Mouse (Mus musculus) limb, embryonic 15.5 days (tissue): ENCODE results near the gene Abi3. TPM values are rescaled to one million over a fixed set of nuclear protein-coding genes. Genes with fewer than 3 reads are reported as not detected.

Experiments
- polyA plus RNA-seq: library from polyadenylated mRNA; unstranded; fragments of >200 nt; fragmentation: Nextera tagmentation; extraction: Ambion mirVana; gene quantifications from 2 replicates; pipeline ENCODE4 v1.2.1, GENCODE M21; 2015

The Abi3 gene
- polyA plus RNA-seq, 1 experiment from 2014 or later, result 7.2 TPM

Other genes with a start within 250 kb of the Abi3 start
- gene Phb, start 175.5 kb downstream of the Abi3 start, polyA plus RNA-seq, result 195 and 220 TPM in 2 replicates
- gene Zfp652, start 129.8 kb downstream of the Abi3 start, polyA plus RNA-seq, result 23.4 and 26.6 TPM in 2 replicates
- 0.99 and 1.2 TPM in 2 replicates for gene B130006D01Rik, start 118.9 kb downstream of the Abi3 start, polyA plus RNA-seq
- gene Phospho1, start 18.0 kb downstream of the Abi3 start, polyA plus RNA-seq, result 2.8 and 3.9 TPM in 2 replicates
- gene Gngt2, start 5.3 kb downstream of the Abi3 start, polyA plus RNA-seq, result 16.9 and 18.7 TPM in 2 replicates
- not detected in 2 replicates for gene B4galnt2, start 72.4 kb upstream of the Abi3 start, polyA plus RNA-seq
- gene Igf2bp1, start 163.5 kb upstream of the Abi3 start, polyA plus RNA-seq, result 38.8 and 41.4 TPM in 2 replicates
- not detected in 2 replicates for gene Gip, start 182.1 kb upstream of the Abi3 start, polyA plus RNA-seq
- 89.0 and 99.0 TPM in 2 replicates for gene Snf8, start 192.4 kb upstream of the Abi3 start, polyA plus RNA-seq
- gene Ube2z, start 222.9 kb upstream of the Abi3 start, polyA plus RNA-seq, result 36.4 and 45.2 TPM in 2 replicates
- gene Atp5g1, start 233.2 kb upstream of the Abi3 start, polyA plus RNA-seq, result 498 and 615 TPM in 2 replicates